Mouse (Mus musculus): Measurements from ENCODE around the gene Trim11.
A peak's percentile ranks its signal among the peaks of the same experiment; 100 is the strongest.

- TF ChIP-seq CTCF (IDR thresholded peaks at IDR 0.05) (no peak), POLR2A (IDR thresholded peaks at IDR 0.05; ENCODE audit: insufficient read depth, low read depth, low read length) (0 out of 2 replicates have a peak, but pooled peaks have one; percentile 16), EP300 (IDR thresholded peaks at IDR 0.05; ENCODE audit: insufficient read depth, low read depth, low read length) (no peak)
These were observed 1.8 kb downstream of the Trim11 start for GRCm38 (mm10) chr11:58979661-58980060.

Data from heart, adult 2 months (tissue).